Mouse (Mus musculus) C2C12 (cell line): ENCODE measurements around the gene Epha3. TPM values are rescaled to one million over a fixed set of nuclear protein-coding genes. Genes with fewer than 3 reads are reported as not detected.

Source experiments
- H3K27me3 ChIP-seq: one replicate; pipeline ENCODE4 v1.6.1; 2011; ENCODE audit not compliant: control insufficient read depth, insufficient read depth, insufficient read length
- H3K36me3 ChIP-seq: one replicate; pipeline ENCODE4 v1.6.1; 2011; ENCODE audit not compliant: control insufficient read depth, insufficient read depth
- H3K4me3 ChIP-seq: one replicate; pipeline ENCODE4 v1.5.1; 2011; ENCODE audit warnings: mild to moderate bottlenecking, control low read depth; ENCODE audit not compliant: poor library complexity, insufficient read depth, severe bottlenecking
- H3K79me2 ChIP-seq: one replicate; pipeline ENCODE4 v1.6.1; 2011; ENCODE audit not compliant: control insufficient read depth, insufficient read depth
- H3K79me3 ChIP-seq: one replicate; pipeline ENCODE4 v1.6.1; 2011; ENCODE audit warnings: low read depth, control low read depth
- H3ac ChIP-seq: one replicate; pipeline ENCODE3; 2011; ENCODE audit warnings: low read depth; ENCODE audit not compliant: control insufficient read depth, insufficient read length
- CEBPB ChIP-seq: IDR thresholded peaks from one replicate; pipeline ENCODE4 v1.6.1; 2011; ENCODE audit warnings: low read depth, mild to moderate bottlenecking, control low read depth, moderate library complexity
- CTCF ChIP-seq: IDR thresholded peaks from one replicate; pipeline ENCODE4 v1.5.1; 2011; ENCODE audit not compliant: control insufficient read depth, insufficient read depth, insufficient read length
- FOSL1 ChIP-seq: IDR thresholded peaks from one replicate; pipeline ENCODE4 v1.8.0; 2011; ENCODE audit warnings: mild to moderate bottlenecking, low read length; ENCODE audit not compliant: poor library complexity, insufficient read depth, severe bottlenecking
- MAX ChIP-seq: IDR thresholded peaks from one replicate; pipeline ENCODE4 v1.6.1; 2011; ENCODE audit warnings: mild to moderate bottlenecking, control low read depth
- MYOD1 ChIP-seq: IDR thresholded peaks from one replicate; pipeline ENCODE4 v1.6.1; 2011; ENCODE audit warnings: low read depth; ENCODE audit not compliant: control insufficient read depth, insufficient read length
- MYOG ChIP-seq: IDR thresholded peaks from one replicate; pipeline ENCODE4 v1.6.1; 2011; ENCODE audit not compliant: control insufficient read depth, insufficient read length; ENCODE audit errors: extremely low read depth
- USF1 ChIP-seq: IDR thresholded peaks from one replicate; pipeline ENCODE4 v1.6.1; 2011; ENCODE audit warnings: low read depth, mild to moderate bottlenecking, control low read depth, moderate library complexity
- polyA plus RNA-seq: library from polyadenylated mRNA; unstranded; fragments of >200 nt; fragmentation: generic; extraction: Trizol; gene quantifications from one replicate; pipeline ENCODE4 v1.2.1, GENCODE M21; 2012; ENCODE audit warnings: missing spikeins

Epha3 gene
- polyA plus RNA-seq, 1 experiment: 0.26 TPM

- H3K79me3 ChIP-seq: no peaks in the 10 kb centered on the region
- TF ChIP-seq FOSL1 (no peak), CEBPB (no peak), MAX (no peak)
- no peaks in the 10 kb centered on the region for H3K79me2 ChIP-seq
- H3K36me3 ChIP-seq: no peaks in the 10 kb centered on the region
- H3K27me3 ChIP-seq: no peaks in the 10 kb centered on the region
- H3ac ChIP-seq: no peak overlapping the region
- no peak overlapping the region for H3K4me3 ChIP-seq
Measured at GRCm38 (mm10) chr16:63556410-63557146, 307.4 kb downstream of the Epha3 start.

- TF ChIP-seq MYOD1: no peak
- TF ChIP-seq MYOG: no peak
- TF ChIP-seq FOSL1: no peak
- no peak for TF ChIP-seq USF1
- TF ChIP-seq CEBPB: no peak
- TF ChIP-seq CTCF: no peak
- no peak for TF ChIP-seq MAX
- Histone ChIP-seq H3K27me3 (no peaks in the 10 kb centered on the region), H3ac (no peak overlapping the region), H3K4me3 (no peak overlapping the region), H3K79me3 (no peaks in the 10 kb centered on the region), H3K36me3 (no peaks in the 10 kb centered on the region), H3K79me2 (no peaks in the 10 kb centered on the region)
Measured at GRCm38 (mm10) chr16:63552531-63552930, 311.4 kb downstream of the Epha3 start.

GRCm38 (mm10) chr16:63539489-63539888 lies 324.5 kb downstream of the Epha3 start:
- H3K36me3 ChIP-seq: no peaks in the 10 kb centered on the region
- no peak overlapping the region for H3ac ChIP-seq
- H3K79me3 ChIP-seq: no peaks in the 10 kb centered on the region
- H3K4me3 ChIP-seq: no peak overlapping the region
- no peaks in the 10 kb centered on the region for H3K27me3 ChIP-seq
- TF ChIP-seq FOSL1 (no peak), CEBPB (no peak), USF1 (no peak), CTCF (no peak), MAX (no peak), MYOG (no peak), MYOD1 (no peak)
- H3K79me2 ChIP-seq: no peaks in the 10 kb centered on the region

- Histone ChIP-seq H3K36me3 (no peaks in the 10 kb centered on the region), H3K79me2 (no peaks in the 10 kb centered on the region), H3K4me3 (no peak overlapping the region), H3K27me3 (no peaks in the 10 kb centered on the region), H3ac (no peak overlapping the region), H3K79me3 (no peaks in the 10 kb centered on the region)
- TF ChIP-seq FOSL1: no peak
- TF ChIP-seq CEBPB: no peak
- no peak for TF ChIP-seq MYOG
- no peak for TF ChIP-seq CTCF
- no peak for TF ChIP-seq USF1
- TF ChIP-seq MYOD1: no peak
- no peak for TF ChIP-seq MAX
Measured at GRCm38 (mm10) chr16:63528821-63529220, 335.2 kb downstream of the Epha3 start.

GRCm38 (mm10) chr16:63517636-63518035 lies 346.3 kb downstream of the Epha3 start:
- no peak overlapping the region for H3K4me3 ChIP-seq
- H3K27me3 ChIP-seq: no peaks in the 10 kb centered on the region
- H3K79me3 ChIP-seq: no peaks in the 10 kb centered on the region
- no peak overlapping the region for H3ac ChIP-seq
- TF ChIP-seq FOSL1 (no peak), MYOG (no peak), MYOD1 (no peak), CTCF (no peak), CEBPB (no peak), USF1 (no peak), MAX (no peak)
- H3K36me3 ChIP-seq: no peaks in the 10 kb centered on the region
- H3K79me2 ChIP-seq: no peaks in the 10 kb centered on the region

GRCm38 (mm10) chr16:63510069-63510468 lies 353.9 kb downstream of the Epha3 start:
- TF ChIP-seq MAX (no peak), CEBPB (no peak), USF1 (no peak), FOSL1 (no peak), MYOG (no peak), CTCF (no peak), MYOD1 (no peak)
- no peaks in the 10 kb centered on the region for H3K79me3 ChIP-seq
- no peaks in the 10 kb centered on the region for H3K79me2 ChIP-seq
- H3K27me3 ChIP-seq: no peaks in the 10 kb centered on the region
- H3K4me3 ChIP-seq: no peak overlapping the region
- H3K36me3 ChIP-seq: no peaks in the 10 kb centered on the region
- no peak overlapping the region for H3ac ChIP-seq
